Mouse (Mus musculus): Measurements from ENCODE around the gene Hoxd9.
A peak's percentile ranks its signal among the peaks of the same experiment; 100 is the strongest.

Hoxd9 gene

DNA sequence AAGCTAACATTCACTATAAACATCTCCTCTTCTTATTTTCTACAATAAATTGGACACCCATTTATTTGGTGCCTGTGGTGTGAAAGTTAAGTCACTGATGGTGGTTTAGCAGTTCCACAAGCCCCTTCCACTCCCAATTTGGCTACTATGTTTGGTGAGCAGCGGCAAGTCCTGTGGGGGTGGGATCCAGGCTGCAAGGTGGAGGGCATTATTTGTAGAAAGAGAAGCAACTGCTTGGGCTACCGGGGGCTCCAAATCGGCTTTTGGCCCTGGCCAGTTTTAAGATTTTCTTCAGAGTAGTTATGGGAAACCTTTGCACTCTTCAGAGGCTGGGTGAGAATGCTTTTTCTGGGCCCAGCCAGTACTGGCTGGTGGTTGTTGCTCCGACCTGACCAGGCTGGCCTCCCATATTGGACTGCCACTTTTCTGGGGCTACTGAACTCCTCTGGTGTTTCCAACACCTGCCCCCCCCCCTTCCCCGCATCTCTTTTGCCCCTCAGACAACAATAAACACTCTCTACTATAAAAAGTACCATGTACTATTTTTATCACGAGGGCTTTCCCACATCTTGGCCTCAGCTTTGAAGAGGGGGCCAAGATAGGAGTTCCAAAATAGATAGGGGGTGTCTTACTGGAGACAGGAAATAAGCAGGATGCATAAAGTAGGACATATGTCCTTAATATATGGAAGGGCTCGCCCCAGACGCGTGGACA lies 34.4 kb downstream of the Hoxd9 start:
- peak; percentile 54 for DNase-seq (ENCODE audit: extremely low spot score, low spot score)

DNA sequence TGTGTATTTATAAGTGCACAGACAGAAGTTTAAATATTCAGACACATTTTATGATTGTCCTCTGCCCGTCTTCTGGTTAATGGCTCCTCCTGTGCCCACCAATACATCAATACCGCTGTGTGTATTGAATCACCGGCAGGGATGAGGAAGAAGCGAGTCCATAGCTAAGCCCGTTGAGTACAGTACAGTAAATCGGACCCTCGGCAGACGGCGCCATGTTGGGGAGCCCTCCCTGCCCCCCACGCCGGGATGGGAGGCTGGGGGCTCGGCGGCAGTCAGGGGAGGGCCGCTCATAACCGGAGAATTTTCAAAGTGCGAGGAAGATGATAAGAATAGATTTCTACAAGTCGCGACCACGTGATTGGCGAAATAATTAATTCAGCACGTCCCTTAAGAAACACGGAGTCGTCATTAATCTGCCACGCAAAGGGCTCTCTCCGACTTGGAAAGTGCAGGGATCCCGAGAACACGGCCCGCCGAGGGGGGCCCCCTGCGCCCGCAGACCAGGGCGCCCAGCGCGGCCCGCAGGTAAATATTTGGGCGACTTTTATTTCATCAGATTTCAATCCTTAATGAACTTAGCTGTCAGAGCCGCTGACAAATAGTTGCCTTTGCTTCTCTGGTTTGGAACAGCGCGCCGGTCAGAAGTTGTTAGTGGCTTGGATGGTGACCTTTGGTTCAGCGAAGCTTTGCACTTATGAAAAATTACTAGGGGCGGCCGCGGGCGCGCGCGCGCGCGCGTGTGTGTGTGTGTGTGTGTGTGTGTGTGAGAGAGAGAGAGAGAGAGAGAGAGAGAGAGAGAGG lies 35.2 kb downstream of the Hoxd9 start:
- peak; percentile 81 for DNase-seq (ENCODE audit: extremely low spot score, low spot score)

- no peak for DNase-seq (ENCODE audit: extremely low spot score, low spot score)
Observed at GRCm38 (mm10) chr2:74733317-74733661, 35.8 kb downstream of the Hoxd9 start.

DNA sequence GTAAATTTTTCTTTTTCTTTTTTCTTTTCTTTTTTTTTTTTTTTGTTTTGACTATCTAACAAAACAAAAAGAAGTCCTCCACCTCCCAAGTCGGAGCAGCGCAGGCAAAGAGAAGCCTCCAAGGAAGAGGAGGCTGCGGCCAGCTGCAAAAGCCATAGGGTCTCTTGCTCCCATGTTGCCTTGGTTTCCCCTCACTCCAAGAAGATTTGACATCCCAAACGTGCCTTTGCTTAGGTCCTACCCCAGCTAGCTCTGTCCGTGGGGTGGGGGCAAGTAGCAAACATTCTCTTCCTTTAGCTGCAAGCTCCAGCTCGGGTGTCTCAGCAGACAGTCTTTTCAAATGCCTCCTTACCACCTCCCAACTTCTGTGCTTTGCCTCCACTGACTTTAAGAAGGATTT lies 36.2 kb downstream of the Hoxd9 start:
- DNase-seq (ENCODE audit: extremely low spot score, low spot score): peak; percentile 69

DNA sequence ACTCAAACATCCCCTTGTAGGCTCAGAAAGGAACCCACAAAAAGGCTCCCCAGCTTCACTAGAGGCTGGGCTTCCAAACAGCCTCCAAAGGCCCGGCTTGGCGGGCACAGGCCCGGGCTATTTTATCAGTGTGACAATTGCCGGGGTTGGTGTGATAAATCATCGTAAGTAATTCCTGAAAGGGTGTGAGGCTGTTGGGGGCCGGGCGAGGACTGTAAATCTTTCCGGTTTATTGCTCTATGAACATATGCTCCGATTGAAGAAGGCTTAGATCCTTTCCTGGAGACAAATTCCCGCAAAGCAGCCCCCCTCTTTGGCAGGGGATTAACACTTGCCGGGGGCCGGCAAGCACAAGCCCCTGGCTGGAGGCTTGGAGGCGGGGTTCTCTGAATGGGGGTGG lies 36.9 kb downstream of the Hoxd9 start:
- DNase-seq (ENCODE audit: extremely low spot score, low spot score): peak; percentile 81

DNA sequence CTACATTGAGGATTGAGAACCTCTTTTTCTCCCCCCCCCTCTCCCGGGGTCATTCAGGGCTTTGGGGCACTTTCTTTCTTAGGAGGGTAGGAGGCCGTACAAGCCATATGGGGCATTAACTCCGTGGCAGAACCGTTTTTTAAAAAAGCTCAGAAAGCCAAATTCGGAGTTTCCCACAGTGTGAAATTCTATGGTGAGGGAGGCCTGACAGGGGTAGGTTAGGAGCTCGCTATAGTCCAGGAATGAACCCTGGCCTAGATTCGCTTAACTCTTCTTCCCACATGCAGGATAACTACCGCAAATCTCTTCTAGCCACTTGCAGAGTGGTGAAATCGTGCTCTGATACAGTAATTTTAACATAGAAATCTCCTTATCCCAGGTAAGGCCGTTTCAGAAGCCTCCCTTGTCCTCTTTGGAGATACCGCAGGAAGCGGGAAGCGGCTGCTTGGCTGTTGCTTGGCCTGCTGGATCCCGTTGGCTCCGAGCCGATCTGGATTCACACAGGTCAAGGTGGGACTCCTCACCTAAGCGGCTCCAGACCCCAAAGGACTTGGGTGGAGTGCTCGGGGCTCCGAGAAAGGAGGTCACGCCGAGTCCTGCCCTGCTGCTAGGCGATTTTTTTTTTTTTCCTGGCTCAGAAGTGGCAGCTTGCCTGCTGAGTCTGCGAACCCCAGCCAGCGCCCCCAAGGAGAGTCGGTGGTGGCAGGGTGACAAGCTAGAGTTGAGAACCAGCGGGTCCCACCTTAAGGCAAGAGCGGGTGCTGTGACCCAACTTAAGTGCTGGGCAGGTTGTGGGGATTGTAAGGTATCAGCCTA lies 37.7 kb downstream of the Hoxd9 start:
- DNase-seq (ENCODE audit: extremely low spot score, low spot score): peak; percentile 76

DNA sequence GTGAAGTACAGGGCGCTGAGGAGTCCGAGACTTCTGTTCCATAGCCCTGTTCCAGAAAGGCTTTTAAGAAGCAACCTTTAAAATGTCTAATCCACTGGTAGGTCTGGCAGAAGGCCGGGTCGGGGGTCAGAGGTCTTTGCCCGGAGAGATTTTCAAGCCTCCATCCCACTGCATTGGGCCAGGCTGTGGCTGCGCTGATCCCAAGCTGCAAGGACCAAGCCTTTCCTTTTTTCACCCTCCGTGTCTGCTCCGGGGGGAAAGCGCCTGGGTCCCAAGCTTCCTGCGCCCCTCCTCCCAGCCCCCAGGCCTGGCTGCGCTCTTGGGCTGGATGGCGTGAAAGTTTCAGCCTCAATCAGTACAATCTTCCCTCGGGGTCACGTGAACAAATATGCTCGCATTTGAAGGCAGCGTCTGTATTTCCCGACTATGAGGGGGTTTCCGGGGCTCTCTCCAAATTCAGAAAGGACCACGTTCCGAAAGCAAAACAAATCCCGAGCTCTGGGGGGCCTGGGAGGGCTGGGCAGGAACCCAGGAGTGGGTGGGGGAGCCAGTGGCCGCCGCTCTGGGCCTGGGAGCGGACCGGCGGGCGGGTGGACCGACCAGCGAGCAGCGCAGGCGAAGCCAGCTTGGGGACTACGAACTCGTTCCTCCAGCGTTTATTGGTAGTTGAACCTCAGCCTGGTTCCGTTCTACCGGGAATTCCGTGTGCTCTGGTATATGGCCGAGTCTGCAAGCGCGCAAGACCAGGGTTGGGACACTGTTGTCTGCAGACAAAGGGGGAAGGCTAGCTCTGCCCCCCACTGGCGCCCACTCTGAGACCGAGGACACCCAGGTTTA lies 38.5 kb downstream of the Hoxd9 start:
- DNase-seq (ENCODE audit: extremely low spot score, low spot score): peak; percentile 78

DNA sequence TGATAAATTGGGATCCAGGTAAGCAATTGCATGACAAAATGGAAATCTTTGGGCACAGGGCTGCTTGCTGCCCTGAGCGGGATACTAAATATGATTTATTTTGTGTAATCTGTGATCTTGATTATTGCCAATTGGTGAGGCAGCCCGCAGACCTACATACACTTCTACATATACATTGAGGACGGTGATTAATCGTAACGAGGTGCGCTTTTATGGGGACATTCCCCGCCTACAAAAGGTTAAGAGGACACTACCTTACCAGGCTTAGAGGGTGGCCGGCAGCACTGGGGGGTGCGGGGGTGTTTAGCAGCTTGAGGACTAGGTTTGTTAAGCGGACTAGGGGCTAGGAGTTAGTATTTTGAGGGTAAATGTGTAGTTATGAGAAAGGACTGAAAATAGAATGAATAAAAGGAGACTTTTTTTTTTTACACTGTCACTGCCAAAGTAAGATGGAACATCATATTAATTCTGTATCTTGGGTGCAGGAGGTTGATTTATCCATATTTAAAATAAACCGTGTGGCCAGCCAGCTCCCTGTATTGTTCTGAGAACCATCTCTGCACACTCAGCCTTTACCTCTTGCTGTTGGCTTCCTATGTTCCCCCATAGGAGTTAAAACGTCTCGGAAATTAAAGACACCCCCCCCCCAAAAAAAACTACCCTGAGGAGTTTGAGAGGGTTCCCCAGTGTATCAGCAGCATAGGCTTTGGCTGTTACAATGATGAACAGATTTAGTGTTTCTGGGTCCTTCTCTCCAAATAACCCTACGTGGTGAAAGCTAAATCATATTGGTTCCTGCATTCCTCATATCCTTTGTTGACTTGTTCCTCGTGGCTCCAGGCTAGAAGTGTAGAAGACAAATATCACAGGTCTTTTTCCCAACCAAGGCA lies 39.4 kb downstream of the Hoxd9 start:
- peak; percentile 63 for DNase-seq (ENCODE audit: extremely low spot score, low spot score)

DNA sequence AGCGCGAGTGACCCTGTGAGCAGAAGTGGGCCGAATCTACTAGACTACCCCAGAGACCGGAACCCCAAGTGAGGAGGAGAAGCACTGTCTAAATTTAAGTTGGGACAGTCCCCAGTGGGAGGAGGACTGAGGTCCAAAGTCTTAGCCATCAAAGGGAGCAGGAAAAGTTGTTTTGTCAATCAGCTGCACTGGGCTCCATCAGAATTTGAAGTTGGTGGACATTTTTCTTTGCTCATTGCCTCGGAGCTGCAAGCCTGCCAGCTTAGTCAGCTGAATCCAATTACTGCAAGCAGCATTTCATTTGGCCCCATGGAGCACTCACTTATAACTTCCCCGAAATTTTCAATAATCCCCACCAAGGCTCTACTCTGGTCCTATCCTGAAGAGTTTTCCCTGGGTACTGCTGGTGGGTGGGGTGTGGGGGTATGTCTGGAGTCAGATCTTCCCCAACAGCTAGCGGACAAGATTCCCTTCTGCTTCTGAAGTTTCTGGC lies 40.1 kb downstream of the Hoxd9 start:
- peak; percentile 74 for DNase-seq (ENCODE audit: extremely low spot score, low spot score)

DNA sequence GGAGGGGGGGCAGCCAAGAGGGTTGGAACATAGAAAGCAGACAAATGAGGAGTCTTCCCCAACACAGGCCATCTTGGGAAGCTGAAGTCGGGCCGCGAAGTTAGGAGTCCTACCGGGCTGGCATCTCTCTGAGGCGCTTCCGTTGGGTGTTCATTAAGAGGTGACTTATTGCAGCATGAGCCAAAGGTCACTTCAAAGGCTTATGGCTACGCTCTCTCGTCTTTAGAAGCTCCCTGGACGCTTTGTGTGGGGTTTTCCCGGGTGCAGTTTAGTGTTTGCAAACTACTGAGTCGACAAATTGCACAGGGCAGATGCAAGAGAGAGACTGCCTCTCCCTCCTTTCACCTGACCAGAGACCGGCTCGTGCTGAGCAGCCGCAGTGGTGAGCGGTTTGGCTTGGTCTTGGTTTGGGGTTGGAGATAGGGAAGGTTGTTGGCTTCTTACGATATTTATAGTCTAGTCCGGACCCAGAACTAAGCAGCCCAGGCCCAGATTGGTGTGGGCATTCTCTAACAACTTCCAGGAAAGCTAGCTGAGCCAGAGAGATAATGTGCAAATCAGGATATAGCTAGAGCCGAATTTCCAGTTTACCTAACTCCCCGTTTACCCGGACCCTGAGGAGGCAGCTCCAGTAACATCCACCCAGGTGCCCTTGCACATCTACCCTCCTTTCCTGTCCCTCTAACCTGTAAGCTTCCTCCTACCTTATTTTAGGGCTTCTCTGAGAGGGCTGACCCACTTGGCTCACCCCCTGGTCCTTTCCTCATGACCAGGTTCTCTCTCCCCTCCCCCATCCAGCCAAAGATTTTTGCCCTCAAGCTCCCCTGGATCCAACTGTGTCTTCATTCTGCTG lies 41.3 kb downstream of the Hoxd9 start:
- peak; percentile 78 for DNase-seq (ENCODE audit: extremely low spot score, low spot score)

DNA sequence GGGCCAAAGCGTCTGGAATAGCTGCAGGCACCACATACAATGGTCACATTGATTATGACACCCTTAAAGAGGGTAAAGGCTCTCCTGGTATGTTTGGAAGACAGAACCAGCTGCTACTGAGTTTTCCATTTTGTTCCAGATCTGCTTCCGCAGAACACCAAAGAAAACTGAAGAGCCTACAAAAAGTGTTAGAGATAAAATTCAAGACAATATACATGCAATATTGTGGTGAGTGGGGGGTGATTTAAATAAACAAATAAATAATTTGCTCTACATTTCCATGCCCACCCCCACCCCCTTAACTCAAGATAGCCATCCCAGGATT lies 41.9 kb downstream of the Hoxd9 start:
- DNase-seq (ENCODE audit: extremely low spot score, low spot score): no peak

DNA sequence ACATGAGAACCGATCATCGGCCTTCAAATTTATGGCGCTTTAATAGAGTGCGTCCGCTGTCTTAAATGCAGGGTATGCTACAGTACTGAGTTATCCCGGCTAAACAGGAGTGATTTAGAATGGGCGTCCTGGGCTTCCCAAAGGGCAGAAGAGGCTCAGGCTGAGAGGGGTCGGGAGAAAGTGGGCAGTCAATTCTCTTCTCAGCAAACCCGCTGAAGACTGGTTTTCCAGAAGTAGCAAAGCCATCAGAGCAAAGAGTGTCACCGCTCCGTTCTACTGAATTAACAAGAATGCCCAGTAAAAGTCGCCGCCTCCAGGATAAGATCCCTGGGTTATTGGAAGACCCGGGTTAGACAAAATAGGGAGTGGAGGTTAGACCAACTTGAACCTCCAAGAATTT lies 42.3 kb downstream of the Hoxd9 start:
- DNase-seq (ENCODE audit: extremely low spot score, low spot score): no peak

- DNase-seq (ENCODE audit: extremely low spot score, low spot score): peak; percentile 78
Observed at GRCm38 (mm10) chr2:74740311-74741091, 43.0 kb downstream of the Hoxd9 start.

- DNase-seq (ENCODE audit: extremely low spot score, low spot score): peak; percentile 83
Observed at GRCm38 (mm10) chr2:74741252-74741978, 43.9 kb downstream of the Hoxd9 start.

DNA sequence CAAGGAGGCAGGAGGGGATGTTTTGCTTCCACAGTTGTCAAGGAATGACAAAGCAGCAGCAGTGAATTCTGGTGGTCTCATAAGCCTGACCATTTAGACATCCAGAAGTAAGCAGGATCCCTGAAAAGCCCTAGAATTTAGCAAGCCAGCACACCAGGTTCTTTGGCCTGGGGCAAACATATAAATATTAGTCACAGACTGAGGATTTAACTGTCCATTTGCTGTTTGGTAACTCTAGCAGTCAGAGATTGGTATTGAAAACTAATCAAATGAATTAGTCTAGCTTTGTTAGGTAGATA lies 44.4 kb downstream of the Hoxd9 start:
- no peak for DNase-seq (ENCODE audit: extremely low spot score, low spot score)

DNA sequence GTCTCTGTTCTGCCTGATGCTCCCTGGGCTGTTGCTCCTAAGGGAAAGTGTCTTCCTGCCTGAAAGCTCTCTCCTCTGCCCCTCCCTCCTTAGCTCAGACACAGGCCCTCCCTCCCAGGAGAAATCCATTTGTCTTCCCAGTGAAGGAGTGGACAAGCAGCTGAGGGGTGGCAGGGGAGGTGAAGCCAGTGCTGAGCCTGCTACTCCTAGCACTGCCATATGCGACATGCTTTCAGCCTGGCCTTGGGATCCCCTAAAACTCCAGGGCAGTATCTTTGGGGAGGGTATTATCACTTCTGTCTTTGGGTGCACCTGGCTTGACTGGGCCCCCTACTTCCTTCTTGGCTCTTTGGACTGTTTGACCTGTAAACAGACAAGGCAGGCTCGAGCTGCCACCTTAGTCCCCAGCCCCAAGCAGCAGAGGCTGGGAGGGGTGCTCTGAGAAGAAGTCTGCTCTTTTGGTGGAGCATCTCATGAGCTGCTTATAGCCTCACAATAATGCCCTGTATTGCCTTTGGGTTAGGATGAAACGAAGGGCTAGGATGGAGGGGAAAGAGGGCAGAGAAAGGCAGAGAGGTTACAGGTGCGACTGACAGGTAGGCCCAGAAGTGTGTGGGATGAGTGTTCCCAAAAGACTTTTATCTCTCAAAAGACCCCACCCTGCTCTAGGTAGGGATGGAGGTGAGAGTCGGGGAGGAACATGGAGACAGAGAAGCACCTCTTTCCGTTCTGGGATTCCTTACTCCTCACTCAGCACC lies 48.2 kb downstream of the Hoxd9 start:
- DNase-seq (ENCODE audit: extremely low spot score, low spot score): peak; percentile 72

DNA sequence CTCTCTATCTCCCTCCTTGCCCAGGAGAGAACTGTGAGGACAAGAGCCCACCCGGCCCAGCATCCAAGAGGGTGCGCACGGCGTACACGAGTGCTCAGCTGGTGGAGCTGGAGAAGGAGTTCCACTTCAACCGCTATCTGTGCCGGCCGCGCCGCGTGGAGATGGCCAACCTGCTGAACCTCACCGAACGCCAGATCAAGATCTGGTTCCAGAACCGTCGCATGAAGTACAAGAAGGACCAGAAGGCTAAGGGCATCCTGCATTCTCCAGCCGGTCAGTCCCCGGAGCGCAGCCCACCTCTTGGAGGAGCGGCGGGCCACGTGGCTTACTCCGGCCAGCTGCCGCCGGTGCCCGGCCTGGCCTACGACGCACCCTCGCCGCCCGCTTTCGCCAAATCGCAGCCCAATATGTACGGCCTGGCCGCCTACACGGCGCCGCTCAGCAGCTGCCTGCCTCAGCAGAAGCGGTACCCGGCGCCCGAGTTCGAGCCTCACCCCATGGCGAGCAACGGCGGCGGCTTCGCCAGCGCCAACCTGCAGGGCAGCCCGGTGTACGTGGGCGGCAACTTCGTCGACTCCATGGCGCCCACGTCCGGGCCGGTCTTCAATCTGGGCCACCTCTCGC lies 48.9 kb downstream of the Hoxd9 start:
- DNase-seq (ENCODE audit: extremely low spot score, low spot score): peak; percentile 71
